In the genomic region with DNA sequence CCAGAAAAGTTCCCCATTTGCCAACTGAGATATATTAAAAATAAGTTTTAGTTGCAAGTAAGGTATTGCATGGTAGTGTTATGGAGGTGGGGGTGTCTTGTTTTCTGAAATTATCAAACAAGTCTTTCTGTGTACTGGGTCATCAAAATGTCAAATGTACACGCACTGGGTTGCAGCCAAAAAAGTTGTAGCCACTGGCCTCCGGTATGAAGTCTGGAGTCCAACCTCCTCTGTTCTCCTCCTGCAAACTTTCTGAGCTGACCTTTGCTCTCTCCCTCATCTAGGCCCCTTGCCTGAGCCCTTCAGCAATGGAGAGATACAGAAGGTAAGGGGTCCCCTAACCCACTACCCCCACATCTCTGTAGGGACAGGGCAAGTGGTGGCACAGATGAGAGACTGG, we compare ENCODE assay signal across 12 mouse cellular contexts. TPM values are rescaled to one million over a fixed set of nuclear protein-coding genes. Genes with fewer than 3 reads are reported as not detected.
DNase-seq lines count a peak whose midpoint lies in the region; ATAC-seq and TF ChIP-seq lines count a peak whose summit lies in the region.
"Had no signal": no experiment of that assay in that cellular context is flagged by ENCODE, and none has a peak within 500 bp of the region (broad histone marks: within the 10 kb centered on the region; RNA-seq: fewer than 3 reads in every experiment).

No protein-coding gene starts in this region.

- H3K27me3 ChIP-seq in forebrain, postnatal 0 days (ENCODE audit: insufficient read depth, low read length): no peaks in the 10 kb centered on the region
- no peaks in the 10 kb centered on the region for H3K27me3 ChIP-seq in forebrain, embryonic 14.5 days (replicated peaks; ENCODE audit: control insufficient read depth, insufficient read depth, low read length)
- H3K27me3 ChIP-seq in liver, adult 2 months (ENCODE audit: control insufficient read depth, insufficient read depth, low read length): no peaks in the 10 kb centered on the region
- no peaks in the 10 kb centered on the region for H3K27me3 ChIP-seq in liver, embryonic 11.5 days (replicated peaks; ENCODE audit: control insufficient read depth, insufficient read depth, low read length)
- H3K27me3 ChIP-seq in intestine, embryonic 15.5 days (replicated peaks): no peaks in the 10 kb centered on the region
- H3K27me3 ChIP-seq: lung, embryonic 15.5 days; Patski had no signal

- H3K9me3 ChIP-seq in forebrain, postnatal 0 days (ENCODE audit: low read length): no peaks in the 10 kb centered on the region
- no peaks in the 10 kb centered on the region for H3K9me3 ChIP-seq in forebrain, embryonic 14.5 days (replicated peaks; ENCODE audit: control insufficient read depth, low read length)
- H3K9me3 ChIP-seq in liver, embryonic 11.5 days (ENCODE audit: control insufficient read depth, low read length): no peaks in the 10 kb centered on the region
- no peaks in the 10 kb centered on the region for H3K9me3 ChIP-seq in intestine, embryonic 15.5 days
- H3K9me3 ChIP-seq: lung, embryonic 15.5 days had no signal

- 0 out of 2 replicates have a peak, but pooled peaks cover 7% of the 10 kb centered on the region for H3K4me1 ChIP-seq in forebrain, postnatal 0 days (ENCODE audit: insufficient read depth)
- peaks cover 27% of the 10 kb centered on the region for H3K4me1 ChIP-seq in forebrain, embryonic 14.5 days (ENCODE audit: control insufficient read depth, insufficient read depth, low read length)
- H3K4me1 ChIP-seq in liver, adult 2 months (ENCODE audit: control insufficient read depth, insufficient read depth, low read length): peaks cover 54% of the 10 kb centered on the region
- H3K4me1 ChIP-seq in liver, embryonic 11.5 days (replicated peaks; ENCODE audit: control insufficient read depth, insufficient read depth, low read length): peaks cover 38% of the 10 kb centered on the region
- H3K4me1 ChIP-seq in intestine, embryonic 15.5 days (replicated peaks): peaks cover 66% of the 10 kb centered on the region
- H3K4me1 ChIP-seq in olfactory bulb, adult 2 months (ENCODE audit: control insufficient read depth, insufficient read depth, low read length): peaks cover 22% of the 10 kb centered on the region

- peak overlapping the region; percentile 10; the same call in 1 of the 2 replicates for H3K27ac ChIP-seq in forebrain, postnatal 0 days (ENCODE audit: low read depth, low read length)
- no peak overlapping the region for H3K27ac ChIP-seq in forebrain, embryonic 14.5 days (ENCODE audit: low read depth, low read length)
- peak overlapping the region; percentile 97 for H3K27ac ChIP-seq in liver, adult 2 months (replicated peaks; ENCODE audit: insufficient read depth, low read depth, low read length)
- H3K27ac ChIP-seq in liver, embryonic 11.5 days (ENCODE audit: low read depth, low read length): no peak overlapping the region
- 0 out of 2 replicates have a peak overlapping the region, but pooled peaks have one; percentile 1 for H3K27ac ChIP-seq in intestine, embryonic 15.5 days
- 0 out of 2 replicates have a peak overlapping the region, but pooled peaks have one; percentile 8 for H3K27ac ChIP-seq in olfactory bulb, adult 2 months (ENCODE audit: insufficient read depth, low read depth, low read length)
- H3K27ac ChIP-seq: lung, embryonic 15.5 days had no signal

- H3K4me2 ChIP-seq in forebrain, postnatal 0 days (ENCODE audit: low read depth): no peak overlapping the region
- H3K4me2 ChIP-seq in forebrain, embryonic 14.5 days (ENCODE audit: low read length): no peak overlapping the region
- H3K4me2 ChIP-seq in liver, embryonic 11.5 days: no peak overlapping the region
- H3K4me2 ChIP-seq in intestine, embryonic 15.5 days (replicated peaks): no peak overlapping the region
- H3K4me2 ChIP-seq: lung, embryonic 15.5 days had no signal

- no peak for ATAC-seq in forebrain, postnatal 0 days
- no peak for ATAC-seq in forebrain, embryonic 14.5 days
- no peak for ATAC-seq in liver, embryonic 11.5 days (replicated peaks; ENCODE audit: low FRiP score)
- ATAC-seq in intestine, embryonic 15.5 days: no peak
- ATAC-seq: Patski had no signal

- no peaks in the 10 kb centered on the region; the same call in 1 of the 2 replicates for H3K36me3 ChIP-seq in forebrain, postnatal 0 days (ENCODE audit: insufficient read depth)
- H3K36me3 ChIP-seq in forebrain, embryonic 14.5 days (ENCODE audit: control insufficient read depth, insufficient read depth, low read length): 0 out of 2 replicates have a peak, but pooled peaks cover 9% of the 10 kb centered on the region
- H3K36me3 ChIP-seq in liver, adult 2 months (ENCODE audit: control insufficient read depth, insufficient read depth, low read length): peaks cover 18% of the 10 kb centered on the region
- H3K36me3 ChIP-seq in liver, embryonic 11.5 days (ENCODE audit: control insufficient read depth, insufficient read depth, low read length): peaks cover 9% of the 10 kb centered on the region; the same call in 1 of the 2 replicates
- no peaks in the 10 kb centered on the region for H3K36me3 ChIP-seq in intestine, embryonic 15.5 days
- H3K36me3 ChIP-seq: lung, embryonic 15.5 days had no signal

- DNase-seq in forebrain, postnatal 0 days: no peak
- DNase-seq in forebrain, embryonic 14.5 days (ENCODE audit: low spot score): no peak
- DNase-seq in liver, adult 2 months (ENCODE audit: extremely low read depth, low read depth, low spot score): peak; percentile 92
- DNase-seq in liver, embryonic 11.5 days (ENCODE audit: low spot score): no peak
- DNase-seq in urinary bladder, postnatal 25 days (ENCODE audit: low spot score): no peak
- DNase-seq in cerebellum, postnatal 36 days: no peak
- DNase-seq: cerebellum, adult 18-20 months had no signal

- peaks cover 14% of the 10 kb centered on the region for H3K79me2 ChIP-seq in liver, adult 2 months (ENCODE audit: control insufficient read depth, insufficient read depth, low read length)

- WGBS in forebrain, postnatal 0 days: 79% methylated on average over 2 of the region's 2 CpGs
- 75% methylated on average over 2 of the region's 2 CpGs for WGBS in forebrain, embryonic 14.5 days
- 30% methylated on average over 2 of the region's 2 CpGs for WGBS in liver, adult 2 months
- WGBS in liver, embryonic 11.5 days: 70% methylated on average over 2 of the region's 2 CpGs
- WGBS in intestine, embryonic 15.5 days: 48% methylated on average over 2 of the region's 2 CpGs
- 57% methylated on average over 2 of the region's 2 CpGs for WGBS in olfactory bulb, adult 2 months

- no peak for TF ChIP-seq CTCF in forebrain, postnatal 0 days (IDR thresholded peaks at IDR 0.05; ENCODE audit: low read depth)
- TF ChIP-seq CTCF in liver, adult 2 months (IDR thresholded peaks at IDR 0.05; ENCODE audit: low read depth, low read length): no peak
- TF ChIP-seq CTCF in olfactory bulb, adult 2 months (IDR thresholded peaks at IDR 0.05; ENCODE audit: insufficient read depth, low read depth, low read length): no peak

- TF ChIP-seq POLR2A in liver, adult 2 months (IDR thresholded peaks at IDR 0.05; ENCODE audit: extremely low read depth, insufficient read depth, low read length): no peak
- no peak for TF ChIP-seq POLR2A in olfactory bulb, adult 2 months (IDR thresholded peaks at IDR 0.05; ENCODE audit: insufficient read depth, low read depth, low read length)

- no peak overlapping the region for H3K9ac ChIP-seq in forebrain, postnatal 0 days
- no peak overlapping the region for H3K9ac ChIP-seq in forebrain, embryonic 14.5 days (ENCODE audit: low read length)
- peak overlapping the region; percentile 64 for H3K9ac ChIP-seq in liver, adult 2 months (ENCODE audit: low read depth, low read length)
- no peak overlapping the region for H3K9ac ChIP-seq in liver, embryonic 11.5 days (ENCODE audit: low read depth, low read length)
- H3K9ac ChIP-seq in intestine, embryonic 15.5 days: no peak overlapping the region
- H3K9ac ChIP-seq: lung, embryonic 15.5 days had no signal

- no peak overlapping the region for H3K4me3 ChIP-seq in forebrain, postnatal 0 days (ENCODE audit: low read depth, low read length)
- no peak overlapping the region for H3K4me3 ChIP-seq in forebrain, embryonic 14.5 days (ENCODE audit: low read depth, low read length)
- H3K4me3 ChIP-seq in liver, adult 2 months (ENCODE audit: insufficient read depth, low read depth, low read length): no peak overlapping the region
- no peak overlapping the region for H3K4me3 ChIP-seq in liver, embryonic 11.5 days (ENCODE audit: low read depth, low read length)
- no peak overlapping the region for H3K4me3 ChIP-seq in intestine, embryonic 15.5 days (replicated peaks)
- no peak overlapping the region for H3K4me3 ChIP-seq in olfactory bulb, adult 2 months (ENCODE audit: insufficient read depth, low read depth, low read length)
- H3K4me3 ChIP-seq: lung, embryonic 15.5 days; myocyte had no signal

RNA-seq across cellular contexts. Expression of gene Tmem104, which starts 8.5 kb away (rescaled TPM):
- 5.4 and 7.6 TPM in 2 replicates for total RNA-seq in forebrain, postnatal 0 days (2014; rRNA removed)
- polyA plus RNA-seq in forebrain, postnatal 0 days (2015; fragmentation: Nextera tagmentation; extraction: Ambion mirVana): 8.8 and 9.9 TPM in 2 replicates
- polyA plus RNA-seq in forebrain, embryonic 14.5 days (2014; fragmentation: Nextera tagmentation; extraction: Ambion mirVana): 6.3 and 8.5 TPM in 2 replicates
- total RNA-seq in liver, adult 2 months (2014; rRNA removed): 5.3 and 8.1 TPM in 2 replicates
- polyA plus RNA-seq in liver, adult 2 months (2012; rRNA removed): 8.7 and 9.1 TPM in 2 replicates
- 10.8 and 13.1 TPM in 2 replicates for polyA plus RNA-seq in liver, embryonic 11.5 days (2014; fragmentation: Nextera tagmentation; extraction: Ambion mirVana)
- 9.3 and 12.2 TPM in 2 replicates for polyA plus RNA-seq in intestine, embryonic 15.5 days (2015; fragmentation: Nextera tagmentation; extraction: Ambion mirVana)
- not detected in 2 replicates for polyA plus RNA-seq in olfactory bulb, adult 2 months (2012; ENCODE audit: insufficient read depth, insufficient read length, low replicate concordance, missing spikeins)

RNA-seq across cellular contexts. Expression of gene Nat9, which starts 8.9 kb away (rescaled TPM):
- total RNA-seq in forebrain, postnatal 0 days (2014; rRNA removed): 19.2 and 20.3 TPM in 2 replicates
- 17.7 and 18.6 TPM in 2 replicates for polyA plus RNA-seq in forebrain, postnatal 0 days (2015; fragmentation: Nextera tagmentation; extraction: Ambion mirVana)
- 19.5 and 20.4 TPM in 2 replicates for polyA plus RNA-seq in forebrain, embryonic 14.5 days (2014; fragmentation: Nextera tagmentation; extraction: Ambion mirVana)
- total RNA-seq in liver, adult 2 months (2014; rRNA removed): 42.7 and 43.7 TPM in 2 replicates
- polyA plus RNA-seq in liver, adult 2 months (2012; rRNA removed): 28.7 and 35.2 TPM in 2 replicates
- 17.0 and 20.1 TPM in 2 replicates for polyA plus RNA-seq in liver, embryonic 11.5 days (2014; fragmentation: Nextera tagmentation; extraction: Ambion mirVana)
- 20.5 and 20.6 TPM in 2 replicates for polyA plus RNA-seq in intestine, embryonic 15.5 days (2015; fragmentation: Nextera tagmentation; extraction: Ambion mirVana)
- not detected in 2 replicates for polyA plus RNA-seq in olfactory bulb, adult 2 months (2012; ENCODE audit: insufficient read depth, insufficient read length, low replicate concordance, missing spikeins)

RNA-seq across cellular contexts. Expression of gene Slc9a3r1, which starts 15.6 kb away (rescaled TPM):
- total RNA-seq in forebrain, postnatal 0 days (2014; rRNA removed): 44.2 and 48.5 TPM in 2 replicates
- polyA plus RNA-seq in forebrain, postnatal 0 days (2015; fragmentation: Nextera tagmentation; extraction: Ambion mirVana): 68.4 and 73.9 TPM in 2 replicates
- polyA plus RNA-seq in forebrain, embryonic 14.5 days (2014; fragmentation: Nextera tagmentation; extraction: Ambion mirVana): 39.4 and 48.4 TPM in 2 replicates
- 113 and 117 TPM in 2 replicates for total RNA-seq in liver, adult 2 months (2014; rRNA removed)
- polyA plus RNA-seq in liver, adult 2 months (2012; rRNA removed): 130 and 177 TPM in 2 replicates
- 117 and 121 TPM in 2 replicates for polyA plus RNA-seq in liver, embryonic 11.5 days (2014; fragmentation: Nextera tagmentation; extraction: Ambion mirVana)
- polyA plus RNA-seq in intestine, embryonic 15.5 days (2015; fragmentation: Nextera tagmentation; extraction: Ambion mirVana): 252 and 270 TPM in 2 replicates
- polyA plus RNA-seq in olfactory bulb, adult 2 months (2012; ENCODE audit: insufficient read depth, insufficient read length, low replicate concordance, missing spikeins): 241 TPM in 1 of 2 replicates, not detected in the other

RNA-seq across cellular contexts. Expression of gene Cd300lf, which starts 45.0 kb away (rescaled TPM):
- 0.24 TPM in 1 of 2 replicates, not detected in the other for total RNA-seq in forebrain, postnatal 0 days (2014; rRNA removed)
- polyA plus RNA-seq in forebrain, postnatal 0 days (2015; fragmentation: Nextera tagmentation; extraction: Ambion mirVana): 0.05 and 0.18 TPM in 2 replicates
- polyA plus RNA-seq in forebrain, embryonic 14.5 days (2014; fragmentation: Nextera tagmentation; extraction: Ambion mirVana): not detected in 2 replicates
- total RNA-seq in liver, adult 2 months (2014; rRNA removed): 1.2 and 1.5 TPM in 2 replicates
- 0.54 and 1.1 TPM in 2 replicates for polyA plus RNA-seq in liver, adult 2 months (2012; rRNA removed)
- polyA plus RNA-seq in liver, embryonic 11.5 days (2014; fragmentation: Nextera tagmentation; extraction: Ambion mirVana): 0.63 and 0.86 TPM in 2 replicates
- polyA plus RNA-seq in intestine, embryonic 15.5 days (2015; fragmentation: Nextera tagmentation; extraction: Ambion mirVana): 0.85 and 1.2 TPM in 2 replicates
- polyA plus RNA-seq in olfactory bulb, adult 2 months (2012; ENCODE audit: insufficient read depth, insufficient read length, low replicate concordance, missing spikeins): not detected in 2 replicates
- polyA plus RNA-seq: myocyte, Patski had no signal

Comparison
In these comparisons a context has a peak if more than half of its experiments do, and no peak if none do; other contexts are left out.
1. H3K27ac ChIP-seq: peak in forebrain, postnatal 0 days (single experiment), liver, adult 2 months (single experiment), intestine, embryonic 15.5 days (single experiment) and olfactory bulb, adult 2 months (single experiment); none in forebrain, embryonic 14.5 days (single experiment) and liver, embryonic 11.5 days (single experiment).
2. RNA of gene Nat9, which starts 8.9 kb away (polyA plus RNA-seq): 28.7 to 35.2 TPM in liver, adult 2 months, 20.5 to 20.6 TPM in intestine, embryonic 15.5 days, 19.5 to 20.4 TPM in forebrain, embryonic 14.5 days, 17.0 to 20.1 TPM in liver, embryonic 11.5 days and 17.7 to 18.6 TPM in forebrain, postnatal 0 days; not detected in olfactory bulb, adult 2 months; every median in the first group is over 10 times any median in the second.